Mouse (Mus musculus): ENCODE data around the gene Zfp42. TPM values are rescaled to one million over a fixed set of nuclear protein-coding genes. Genes with fewer than 3 reads are reported as not detected.
"Not testable (repeated sequence)": the region's sequence is repeated elsewhere in the genome, so short reads cannot be mapped to it uniquely, and the experiment has no call there.

The Zfp42 gene
- not detected in 2 replicates for polyA plus RNA-seq (2015; fragmentation: Nextera tagmentation; extraction: Ambion mirVana)

DNA sequence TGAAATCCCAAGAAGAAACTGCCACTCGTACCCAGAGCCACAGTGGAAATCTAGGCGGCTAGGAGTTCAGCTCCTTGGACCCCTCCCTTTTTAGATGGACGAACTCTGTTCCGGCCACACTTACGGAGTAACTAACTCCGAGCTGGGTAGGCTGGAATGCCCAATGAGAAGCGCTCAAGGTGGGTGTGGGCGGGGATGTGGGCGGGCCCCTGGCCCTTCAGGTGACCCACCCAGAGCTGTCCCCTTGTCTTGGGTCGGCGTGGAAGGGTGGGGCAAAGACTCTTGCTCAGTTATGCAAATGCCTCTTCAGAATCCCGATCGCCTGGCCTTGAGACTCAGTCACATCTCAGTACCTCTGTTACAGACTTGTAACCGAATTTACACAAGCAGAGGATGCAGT is at the start of gene Zfp42:
Gene Zfp42, minus strand, starts transcription at position 85 of the 400 bp plus-strand sequence.
- no peak within 1 kb of the TSS for H3K9ac ChIP-seq (ENCODE audit: low read depth, low read length)
- no peaks in the 10 kb centered on the region for H3K27me3 ChIP-seq (replicated peaks; ENCODE audit: control insufficient read depth, insufficient read depth, low read length)
- no peak within 1 kb of the TSS for H3K27ac ChIP-seq (ENCODE audit: low read depth, low read length)
- ATAC-seq: no peak
- WGBS: 48% methylated on average over 14 of the region's 14 CpGs
- no peaks in the 10 kb centered on the region for H3K36me3 ChIP-seq (ENCODE audit: control insufficient read depth, insufficient read depth, low read length)
- no peaks in the 10 kb centered on the region for H3K4me1 ChIP-seq (ENCODE audit: control insufficient read depth, insufficient read depth, low read depth, low read length)
- H3K4me3 ChIP-seq (ENCODE audit: low read length): no peak within 1 kb of the TSS
- peaks cover 2% of the 10 kb centered on the region; the same call in 1 of the 2 replicates for H3K9me3 ChIP-seq (ENCODE audit: control insufficient read depth, low read length)
- no peak within 1 kb of the TSS for H3K4me2 ChIP-seq (ENCODE audit: low read length)

DNA sequence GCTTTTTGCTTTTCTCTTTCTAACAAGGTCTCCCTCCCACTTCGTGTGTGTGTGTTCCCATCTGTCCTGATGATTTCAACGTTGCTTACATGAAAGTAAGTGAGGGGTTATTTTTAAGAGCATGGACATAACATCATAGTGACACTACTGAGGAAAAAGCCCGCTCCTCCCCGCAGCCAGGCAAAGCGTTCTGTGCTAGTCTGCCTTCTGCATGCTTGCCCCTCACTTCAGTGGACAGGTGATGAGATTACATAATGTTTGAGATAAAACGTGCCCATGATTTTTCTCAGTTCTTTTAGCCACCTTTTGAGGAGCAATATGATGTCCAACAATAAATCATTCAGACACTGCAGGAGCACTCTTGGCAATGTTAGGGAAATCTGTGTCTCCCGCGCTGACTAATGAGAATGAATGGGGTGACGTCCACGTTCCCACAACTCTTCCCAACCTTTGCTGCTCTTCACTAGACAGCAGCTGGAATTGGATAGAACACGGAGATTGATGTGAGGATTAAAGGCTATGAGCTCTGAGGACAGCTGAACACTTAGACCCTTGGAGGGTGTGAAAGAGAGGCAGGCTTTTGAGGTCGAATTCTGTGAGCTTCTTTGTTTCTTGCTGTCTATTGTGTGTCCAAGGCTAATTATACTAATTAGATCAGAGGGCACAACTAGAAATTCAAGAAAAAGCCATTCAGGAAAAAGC is 49.4 kb upstream of the Zfp42 start:
- no peak overlapping the region for H3K27ac ChIP-seq (ENCODE audit: low read depth, low read length)
- H3K4me3 ChIP-seq (ENCODE audit: low read length): no peak overlapping the region
- H3K4me2 ChIP-seq (ENCODE audit: low read length): no peak overlapping the region
- H3K9me3 ChIP-seq (ENCODE audit: control insufficient read depth, low read length): no peaks in the 10 kb centered on the region
- H3K36me3 ChIP-seq (ENCODE audit: control insufficient read depth, insufficient read depth, low read length): no peaks in the 10 kb centered on the region
- no peaks in the 10 kb centered on the region for H3K27me3 ChIP-seq (replicated peaks; ENCODE audit: control insufficient read depth, insufficient read depth, low read length)
- 47% methylated on average over 12 of the region's 12 CpGs for WGBS
- no peaks in the 10 kb centered on the region for H3K4me1 ChIP-seq (ENCODE audit: control insufficient read depth, insufficient read depth, low read depth, low read length)
- ATAC-seq: peak; percentile 58
- H3K9ac ChIP-seq (ENCODE audit: low read depth, low read length): no peak overlapping the region

DNA sequence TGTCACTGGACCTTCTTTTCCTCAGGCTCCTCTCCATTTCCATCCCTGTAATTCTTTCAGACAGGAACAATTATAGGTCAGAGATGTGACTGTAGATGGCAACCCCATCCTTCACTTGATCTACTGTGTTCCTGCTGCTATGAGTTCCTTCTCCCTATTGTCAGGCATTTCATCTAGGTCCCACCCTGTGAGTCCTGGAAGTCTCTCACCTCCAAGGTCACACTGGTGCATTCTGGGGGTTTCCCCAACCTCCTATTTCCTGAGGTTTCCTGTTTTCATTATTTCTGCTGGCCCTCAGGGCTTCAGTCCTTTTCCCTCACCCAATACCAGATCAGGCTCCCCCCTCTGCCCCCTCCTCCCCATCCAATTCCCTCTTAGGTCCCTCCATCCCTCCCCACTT is 45.5 kb upstream of the Zfp42 start:
- H3K4me3 ChIP-seq (ENCODE audit: low read length); H3K4me2 ChIP-seq (ENCODE audit: low read length); H3K27me3 ChIP-seq (replicated peaks; ENCODE audit: control insufficient read depth, insufficient read depth, low read length); H3K9ac ChIP-seq (ENCODE audit: low read depth, low read length); H3K4me1 ChIP-seq (ENCODE audit: control insufficient read depth, insufficient read depth, low read depth, low read length); H3K27ac ChIP-seq (ENCODE audit: low read depth, low read length); ATAC-seq; H3K9me3 ChIP-seq (ENCODE audit: control insufficient read depth, low read length); H3K36me3 ChIP-seq (ENCODE audit: control insufficient read depth, insufficient read depth, low read length): not testable (repeated sequence)

DNA sequence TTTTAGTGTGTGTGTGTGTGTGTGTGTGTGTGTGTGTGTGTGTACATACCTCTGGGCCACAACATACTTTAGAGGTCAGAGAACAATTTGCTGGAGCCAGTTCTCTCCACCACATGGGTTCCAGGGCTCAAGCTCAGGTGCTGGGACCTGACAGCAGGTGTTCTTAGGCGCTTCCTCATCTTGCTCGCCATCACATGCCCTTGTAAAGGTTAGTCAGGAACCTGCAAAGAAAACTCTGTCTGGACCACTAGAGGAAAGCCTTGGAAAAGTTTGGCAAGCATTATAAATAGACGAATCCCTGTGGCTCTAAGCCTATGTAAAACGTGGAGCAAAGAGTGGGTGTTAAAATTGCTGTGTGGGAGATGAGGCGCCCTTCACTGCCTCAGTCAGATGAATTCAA is 31.8 kb upstream of the Zfp42 start:
- Histone ChIP-seq H3K4me2 (ENCODE audit: low read length) (no peak overlapping the region), H3K9me3 (ENCODE audit: control insufficient read depth, low read length) (no peaks in the 10 kb centered on the region), H3K27me3 (replicated peaks; ENCODE audit: control insufficient read depth, insufficient read depth, low read length) (no peaks in the 10 kb centered on the region), H3K9ac (ENCODE audit: low read depth, low read length) (no peak overlapping the region), H3K27ac (ENCODE audit: low read depth, low read length) (no peak overlapping the region), H3K36me3 (ENCODE audit: control insufficient read depth, insufficient read depth, low read length) (no peaks in the 10 kb centered on the region), H3K4me3 (ENCODE audit: low read length) (no peak overlapping the region), H3K4me1 (ENCODE audit: control insufficient read depth, insufficient read depth, low read depth, low read length) (no peaks in the 10 kb centered on the region)
- 79% methylated on average over 5 of the region's 5 CpGs for WGBS
- ATAC-seq: no peak

DNA sequence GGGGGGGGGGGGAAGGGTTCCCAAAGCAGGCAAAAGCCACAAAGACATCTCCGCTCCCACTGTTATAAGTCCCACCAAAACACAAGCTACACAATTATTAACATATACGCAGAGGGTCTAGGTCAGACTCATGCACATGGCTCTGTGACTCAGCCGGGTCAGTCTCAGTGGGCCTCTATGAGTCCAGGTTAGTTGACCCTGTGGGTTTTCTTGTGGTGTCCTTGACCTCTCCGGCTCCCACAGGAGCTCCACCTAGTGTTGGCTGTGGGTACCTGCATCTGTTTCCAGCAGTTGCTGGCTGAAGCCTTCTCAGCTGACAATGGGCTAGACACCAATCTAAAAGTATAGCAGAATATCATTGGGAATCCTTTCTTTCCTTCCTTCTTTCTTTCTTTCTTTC is 26.7 kb upstream of the Zfp42 start:
- Histone ChIP-seq H3K9me3 (ENCODE audit: control insufficient read depth, low read length) (no peaks in the 10 kb centered on the region), H3K4me1 (ENCODE audit: control insufficient read depth, insufficient read depth, low read depth, low read length) (no peaks in the 10 kb centered on the region), H3K27me3 (replicated peaks; ENCODE audit: control insufficient read depth, insufficient read depth, low read length) (no peaks in the 10 kb centered on the region), H3K9ac (ENCODE audit: low read depth, low read length) (no peak overlapping the region), H3K27ac (ENCODE audit: low read depth, low read length) (no peak overlapping the region), H3K4me2 (ENCODE audit: low read length) (no peak overlapping the region), H3K36me3 (ENCODE audit: control insufficient read depth, insufficient read depth, low read length) (no peaks in the 10 kb centered on the region), H3K4me3 (ENCODE audit: low read length) (no peak overlapping the region)
- 56% methylated on average over 4 of the region's 4 CpGs for WGBS
- ATAC-seq: no peak

DNA sequence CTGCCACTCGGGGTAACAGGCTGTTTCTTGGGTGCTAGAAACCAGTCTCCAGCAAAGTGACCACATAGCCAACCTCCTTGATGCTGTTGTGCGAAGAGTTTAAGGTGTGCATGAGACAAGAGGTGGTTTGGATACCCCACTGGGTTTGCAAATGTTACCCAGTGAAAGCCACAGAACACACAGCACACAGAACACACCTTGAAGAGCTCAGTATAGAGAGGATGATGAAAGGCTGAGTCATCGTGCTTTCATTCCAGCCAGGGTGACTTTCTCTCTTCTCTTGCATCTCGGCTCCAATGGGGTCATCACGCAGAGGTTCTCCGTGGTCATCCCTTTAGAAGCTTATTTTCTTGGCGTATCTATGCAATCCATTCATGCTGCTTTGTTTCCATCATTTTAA is 24.9 kb upstream of the Zfp42 start:
- Histone ChIP-seq H3K27ac (ENCODE audit: low read depth, low read length) (no peak overlapping the region), H3K9me3 (ENCODE audit: control insufficient read depth, low read length) (no peaks in the 10 kb centered on the region), H3K4me3 (ENCODE audit: low read length) (no peak overlapping the region), H3K4me2 (ENCODE audit: low read length) (no peak overlapping the region), H3K9ac (ENCODE audit: low read depth, low read length) (no peak overlapping the region), H3K4me1 (ENCODE audit: control insufficient read depth, insufficient read depth, low read depth, low read length) (no peaks in the 10 kb centered on the region), H3K27me3 (replicated peaks; ENCODE audit: control insufficient read depth, insufficient read depth, low read length) (no peaks in the 10 kb centered on the region), H3K36me3 (ENCODE audit: control insufficient read depth, insufficient read depth, low read length) (no peaks in the 10 kb centered on the region)
- no peak for ATAC-seq
- 92% methylated on average over 7 of the region's 7 CpGs for WGBS

DNA sequence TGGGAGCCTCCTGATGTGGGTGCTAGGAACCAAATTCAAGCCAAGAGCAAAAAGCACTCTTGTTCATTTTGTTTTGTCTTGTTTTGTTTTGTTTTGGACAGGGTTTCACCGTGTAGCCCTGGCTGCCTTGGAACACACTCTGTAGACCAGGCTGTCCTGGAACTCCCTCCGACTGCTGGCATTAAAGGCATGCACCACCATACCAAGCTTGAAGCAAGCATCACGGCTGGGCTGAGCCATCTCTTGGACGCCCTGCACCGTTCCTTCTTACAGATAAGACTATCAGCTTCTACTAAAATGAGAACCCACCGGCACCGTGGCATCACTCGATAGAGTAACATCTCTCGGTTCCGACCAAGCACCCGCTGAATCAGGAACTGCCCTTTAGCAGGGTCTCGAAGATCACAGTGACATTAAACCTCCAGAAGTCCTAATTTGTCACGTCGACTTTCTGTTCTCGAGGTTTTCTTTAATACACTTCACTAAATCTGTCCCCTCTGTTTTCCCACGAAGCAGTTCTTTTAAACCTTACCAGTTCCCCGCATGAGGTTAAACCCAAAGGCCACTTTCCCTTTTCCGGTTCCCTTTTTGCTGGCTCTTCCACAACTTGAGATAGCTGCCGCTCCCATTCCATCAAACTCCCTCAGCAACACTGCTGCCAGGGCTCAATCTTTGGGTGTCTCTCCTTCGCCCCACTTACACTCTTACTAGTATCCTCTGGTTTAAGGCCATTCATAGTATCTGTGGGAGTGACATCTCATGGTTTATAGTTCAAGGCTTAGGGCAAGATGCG is 23.3 kb upstream of the Zfp42 start:
- no peak for ATAC-seq
- Histone ChIP-seq H3K9me3 (ENCODE audit: control insufficient read depth, low read length) (no peaks in the 10 kb centered on the region), H3K27me3 (replicated peaks; ENCODE audit: control insufficient read depth, insufficient read depth, low read length) (no peaks in the 10 kb centered on the region), H3K4me2 (ENCODE audit: low read length) (no peak overlapping the region), H3K36me3 (ENCODE audit: control insufficient read depth, insufficient read depth, low read length) (no peaks in the 10 kb centered on the region), H3K27ac (ENCODE audit: low read depth, low read length) (no peak overlapping the region), H3K4me3 (ENCODE audit: low read length) (no peak overlapping the region), H3K9ac (ENCODE audit: low read depth, low read length) (no peak overlapping the region), H3K4me1 (ENCODE audit: control insufficient read depth, insufficient read depth, low read depth, low read length) (no peaks in the 10 kb centered on the region)
- WGBS: 94% methylated on average over 21 of the region's 21 CpGs

DNA sequence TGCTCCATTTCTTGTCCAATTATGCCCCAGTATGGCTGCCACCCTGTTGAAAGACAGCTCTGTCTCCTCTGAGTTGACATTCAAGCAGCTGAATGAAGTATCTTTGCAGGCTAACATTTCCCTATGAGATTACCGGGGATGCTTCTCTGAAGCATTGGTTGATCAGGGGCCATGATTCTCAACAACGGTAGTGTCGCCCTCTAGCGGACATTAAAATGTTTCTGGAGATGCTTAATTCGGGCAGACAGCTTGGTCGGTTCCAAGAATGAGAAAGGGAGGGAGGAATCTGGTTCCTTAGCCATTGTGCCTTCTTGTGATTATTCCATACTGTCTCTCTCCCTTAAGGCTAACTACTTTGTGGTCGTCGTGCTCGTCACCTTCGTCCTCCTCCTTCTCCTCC is 21.9 kb upstream of the Zfp42 start:
- Histone ChIP-seq H3K4me3 (ENCODE audit: low read length) (no peak overlapping the region), H3K27ac (ENCODE audit: low read depth, low read length) (no peak overlapping the region), H3K4me2 (ENCODE audit: low read length) (no peak overlapping the region), H3K9me3 (ENCODE audit: control insufficient read depth, low read length) (no peaks in the 10 kb centered on the region), H3K9ac (ENCODE audit: low read depth, low read length) (no peak overlapping the region), H3K27me3 (replicated peaks; ENCODE audit: control insufficient read depth, insufficient read depth, low read length) (no peaks in the 10 kb centered on the region), H3K4me1 (ENCODE audit: control insufficient read depth, insufficient read depth, low read depth, low read length) (no peaks in the 10 kb centered on the region), H3K36me3 (ENCODE audit: control insufficient read depth, insufficient read depth, low read length) (no peaks in the 10 kb centered on the region)
- no peak for ATAC-seq
- WGBS: 83% methylated on average over 10 of the region's 10 CpGs

DNA sequence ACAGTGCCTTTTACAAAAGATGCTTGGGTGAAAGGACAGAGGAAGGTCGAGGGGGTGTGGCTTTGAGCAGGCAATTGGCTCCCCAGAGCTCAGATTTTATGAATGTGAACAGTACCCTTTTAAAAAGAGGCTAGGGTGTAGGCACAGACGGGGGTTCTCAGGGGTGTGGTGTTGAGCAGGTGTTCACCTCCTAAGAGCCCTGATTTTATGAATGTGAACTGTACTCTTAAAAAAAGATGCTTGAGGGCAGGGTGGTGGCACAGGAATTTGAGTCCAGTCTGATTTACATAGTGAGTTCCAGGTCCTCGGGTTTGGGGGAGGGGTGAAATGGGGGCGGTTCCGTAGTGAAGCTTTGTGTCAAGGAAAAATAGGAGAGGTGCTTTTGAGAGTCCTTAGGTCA is 14.0 kb upstream of the Zfp42 start:
- H3K4me3 ChIP-seq (ENCODE audit: low read length): no peak overlapping the region
- H3K27me3 ChIP-seq (replicated peaks; ENCODE audit: control insufficient read depth, insufficient read depth, low read length): no peaks in the 10 kb centered on the region
- 82% methylated on average over 5 of the region's 5 CpGs for WGBS
- H3K4me2 ChIP-seq (ENCODE audit: low read length): no peak overlapping the region
- H3K4me1 ChIP-seq (ENCODE audit: control insufficient read depth, insufficient read depth, low read depth, low read length): no peaks in the 10 kb centered on the region
- H3K27ac ChIP-seq (ENCODE audit: low read depth, low read length): no peak overlapping the region
- no peak overlapping the region for H3K9ac ChIP-seq (ENCODE audit: low read depth, low read length)
- no peak for ATAC-seq
- H3K9me3 ChIP-seq (ENCODE audit: control insufficient read depth, low read length): no peaks in the 10 kb centered on the region
- no peaks in the 10 kb centered on the region for H3K36me3 ChIP-seq (ENCODE audit: control insufficient read depth, insufficient read depth, low read length)
